Mouse (Mus musculus) myocyte (in vitro differentiated cells): ENCODE measurements around the gene Dlgap1. TPM values are rescaled to one million over a fixed set of nuclear protein-coding genes. Genes with fewer than 3 reads are reported as not detected.

Experiments
- H3K27me3 ChIP-seq: one replicate; pipeline ENCODE4 v1.6.1; 2011; ENCODE audit not compliant: control insufficient read depth, insufficient read depth, insufficient read length
- H3K36me3 ChIP-seq: one replicate; pipeline ENCODE4 v1.6.1; 2011; ENCODE audit not compliant: control insufficient read depth, insufficient read depth
- H3K4me2 ChIP-seq: one replicate; pipeline ENCODE4 v1.6.1; 2011; ENCODE audit warnings: low read depth, control low read depth
- H3K4me3 ChIP-seq: one replicate; pipeline ENCODE4 v1.5.1; 2011; ENCODE audit warnings: mild to moderate bottlenecking, control low read depth, moderate library complexity
- H3K79me2 ChIP-seq: one replicate; pipeline ENCODE4 v1.6.1; 2011; ENCODE audit not compliant: control insufficient read depth, insufficient read depth
- H3ac ChIP-seq: one replicate; pipeline ENCODE4 v1.6.1; 2011; ENCODE audit not compliant: control insufficient read depth, insufficient read length
- CEBPB ChIP-seq: IDR thresholded peaks from 2 replicates; pipeline ENCODE4 v1.6.1; 2011; ENCODE audit warnings: mild to moderate bottlenecking, moderate library complexity; ENCODE audit not compliant: poor library complexity, insufficient read depth, severe bottlenecking
- E2F4 ChIP-seq: IDR thresholded peaks from one replicate; pipeline ENCODE4 v1.6.1; 2011; ENCODE audit warnings: mild to moderate bottlenecking, control low read depth, moderate library complexity; ENCODE audit not compliant: insufficient read depth
- MAX ChIP-seq: IDR thresholded peaks from one replicate; pipeline ENCODE4 v1.6.1; 2011; ENCODE audit warnings: low read depth, mild to moderate bottlenecking, control low read depth
- MYOD1 ChIP-seq, 3 experiments: IDR thresholded peaks; one replicate each; pipeline ENCODE4 v1.6.1; 2011; ENCODE audit warnings: control low read depth in 2 of 3, low read depth in 2 of 3, mild to moderate bottlenecking in 2 of 3, moderate library complexity in 1 of 3; ENCODE audit not compliant: insufficient read length in 2 of 3, control insufficient read depth in 1 of 3
- MYOG ChIP-seq, 3 experiments: IDR thresholded peaks; one replicate each; pipeline ENCODE4 v1.6.1; 2011; ENCODE audit warnings: control low read depth in 2 of 3, low read depth in 2 of 3, mild to moderate bottlenecking in 2 of 3; ENCODE audit not compliant: insufficient read length in 2 of 3, control insufficient read depth in 1 of 3, insufficient read depth in 1 of 3
- POLR2A ChIP-seq: IDR thresholded peaks from one replicate; pipeline ENCODE4 v1.6.1; 2011; ENCODE audit warnings: low read depth, mild to moderate bottlenecking, control low read depth, moderate library complexity; ENCODE audit not compliant: insufficient read length
- POLR2AphosphoS2 ChIP-seq: IDR thresholded peaks from one replicate; pipeline ENCODE4 v1.6.1; 2011; ENCODE audit warnings: low read depth, control low read depth; ENCODE audit not compliant: insufficient read length
- REST ChIP-seq: IDR thresholded peaks from one replicate; pipeline ENCODE4 v1.6.1; 2011; ENCODE audit warnings: mild to moderate bottlenecking, control low read depth, moderate library complexity; ENCODE audit not compliant: insufficient read depth, insufficient read length
- SRF ChIP-seq: IDR thresholded peaks from one replicate; pipeline ENCODE4 v1.6.1; 2011; ENCODE audit warnings: low read depth; ENCODE audit not compliant: control insufficient read depth, insufficient read length
- TCF12 ChIP-seq: IDR thresholded peaks from one replicate; pipeline ENCODE4 v1.6.1; 2011; ENCODE audit warnings: mild to moderate bottlenecking, control low read depth; ENCODE audit not compliant: poor library complexity, insufficient read depth, severe bottlenecking
- TCF3 ChIP-seq: IDR thresholded peaks from one replicate; pipeline ENCODE4 v1.6.1; 2011; ENCODE audit warnings: low read depth, control low read depth; ENCODE audit not compliant: insufficient read length
- USF1 ChIP-seq: IDR thresholded peaks from one replicate; pipeline ENCODE4 v1.6.1; 2011; ENCODE audit warnings: low read depth, mild to moderate bottlenecking, control low read depth, moderate library complexity
- polyA plus RNA-seq: library from polyadenylated mRNA; unstranded; fragments of >200 nt; fragmentation: generic; extraction: Trizol; gene quantifications from one replicate; pipeline ENCODE4 v1.2.1, GENCODE M21; 2012; ENCODE audit warnings: missing spikeins

The Dlgap1 gene
- polyA plus RNA-seq, 1 experiment: 0.31 TPM

GRCm38 (mm10) chr17:70791596-70792275 lies 822.9 kb downstream of the Dlgap1 start:
- Histone ChIP-seq H3K4me2 (no peak overlapping the region), H3K27me3 (no peaks in the 10 kb centered on the region), H3ac (no peak overlapping the region), H3K4me3 (no peak overlapping the region), H3K36me3 (no peaks in the 10 kb centered on the region), H3K79me2 (no peaks in the 10 kb centered on the region)
- TF ChIP-seq SRF (no peak), USF1 (no peak), E2F4 (no peak), TCF12 (no peak), REST (no peak), CEBPB (no peak), MAX (no peak), MYOG (IDR thresholded peaks at IDR 0.05; ENCODE audit: control insufficient read depth in 1 of 3, insufficient read depth in 1 of 3, insufficient read length in 2 of 3, low read depth in 2 of 3) (no peak), TCF3 (no peak), MYOD1 (IDR thresholded peaks at IDR 0.05; ENCODE audit: control insufficient read depth in 1 of 3, insufficient read length in 2 of 3, low read depth in 2 of 3) (no peak), POLR2A (no peak), POLR2AphosphoS2 (no peak)

GRCm38 (mm10) chr17:70794291-70794690 lies 825.4 kb downstream of the Dlgap1 start:
- peak; percentile 85 for TF ChIP-seq TCF12
- no peak for TF ChIP-seq SRF
- peak; percentile 71 to 96 (median 94) for TF ChIP-seq MYOG (IDR thresholded peaks at IDR 0.05; ENCODE audit: control insufficient read depth in 1 of 3, insufficient read depth in 1 of 3, insufficient read length in 2 of 3, low read depth in 2 of 3)
- TF ChIP-seq POLR2A: no peak
- no peak for TF ChIP-seq CEBPB
- TF ChIP-seq USF1: no peak
- peak; percentile 7 for TF ChIP-seq POLR2AphosphoS2
- TF ChIP-seq TCF3: peak; percentile 64
- no peak for TF ChIP-seq REST
- no peak for TF ChIP-seq E2F4
- TF ChIP-seq MAX: no peak
- peak; percentile 51 to 97 (median 97) for TF ChIP-seq MYOD1 (IDR thresholded peaks at IDR 0.05; ENCODE audit: control insufficient read depth in 1 of 3, insufficient read length in 2 of 3, low read depth in 2 of 3)
- Histone ChIP-seq H3K36me3 (no peaks in the 10 kb centered on the region), H3K79me2 (no peaks in the 10 kb centered on the region), H3ac (no peak overlapping the region), H3K27me3 (no peaks in the 10 kb centered on the region), H3K4me2 (peak overlapping the region; percentile 73), H3K4me3 (no peak overlapping the region)

- H3K79me2 ChIP-seq: no peaks in the 10 kb centered on the region
- H3K4me3 ChIP-seq: no peak overlapping the region
- no peaks in the 10 kb centered on the region for H3K36me3 ChIP-seq
- no peak overlapping the region for H3ac ChIP-seq
- TF ChIP-seq USF1 (no peak), CEBPB (peak; percentile 81; the same call in 1 of the 2 replicates)
- peak overlapping the region; percentile 73 for H3K4me2 ChIP-seq
- H3K27me3 ChIP-seq: no peaks in the 10 kb centered on the region
These were observed 825.8 kb downstream of the Dlgap1 start for GRCm38 (mm10) chr17:70794722-70795121.

- Histone ChIP-seq H3K4me2 (peak overlapping the region; percentile 73), H3ac (no peak overlapping the region)
- TF ChIP-seq MYOD1 (IDR thresholded peaks at IDR 0.05; ENCODE audit: control insufficient read depth in 1 of 3, insufficient read length in 2 of 3, low read depth in 2 of 3) (no peak), CEBPB (no peak), POLR2A (no peak), USF1 (no peak), MAX (no peak), REST (no peak), E2F4 (no peak), MYOG (IDR thresholded peaks at IDR 0.05; ENCODE audit: control insufficient read depth in 1 of 3, insufficient read depth in 1 of 3, insufficient read length in 2 of 3, low read depth in 2 of 3) (no peak), SRF (no peak), TCF12 (no peak), TCF3 (no peak), POLR2AphosphoS2 (no peak)
These were observed 826.3 kb downstream of the Dlgap1 start for GRCm38 (mm10) chr17:70795196-70795595.

More at GRCm38 (mm10) chr17:70795196-70795595, 826.3 kb downstream of the Dlgap1 start:
- Histone ChIP-seq H3K27me3 (no peaks in the 10 kb centered on the region), H3K36me3 (no peaks in the 10 kb centered on the region), H3K4me3 (no peak overlapping the region), H3K79me2 (no peaks in the 10 kb centered on the region)
